Mouse (Mus musculus) lung, adult 18-20 months (tissue): ENCODE results near the gene 1700016D06Rik.

Source experiments
- DNase-seq, 2 experiments: peaks; one replicate each; pipeline ENCODE4 v3.0.0; 2022; ENCODE audit warnings: mixed read lengths in 2 of 2

Gene 1700016D06Rik

GRCm38 (mm10) chr8:11701033-11701362 is at the start of gene 1700016D06Rik:
TSS of gene 1700016D06Rik (minus strand) at chr8:11701063.
- no peak for DNase-seq

GRCm38 (mm10) chr8:11749472-11749871 is 48.6 kb upstream of the 1700016D06Rik start:
- DNase-seq, result no peak

DNA sequence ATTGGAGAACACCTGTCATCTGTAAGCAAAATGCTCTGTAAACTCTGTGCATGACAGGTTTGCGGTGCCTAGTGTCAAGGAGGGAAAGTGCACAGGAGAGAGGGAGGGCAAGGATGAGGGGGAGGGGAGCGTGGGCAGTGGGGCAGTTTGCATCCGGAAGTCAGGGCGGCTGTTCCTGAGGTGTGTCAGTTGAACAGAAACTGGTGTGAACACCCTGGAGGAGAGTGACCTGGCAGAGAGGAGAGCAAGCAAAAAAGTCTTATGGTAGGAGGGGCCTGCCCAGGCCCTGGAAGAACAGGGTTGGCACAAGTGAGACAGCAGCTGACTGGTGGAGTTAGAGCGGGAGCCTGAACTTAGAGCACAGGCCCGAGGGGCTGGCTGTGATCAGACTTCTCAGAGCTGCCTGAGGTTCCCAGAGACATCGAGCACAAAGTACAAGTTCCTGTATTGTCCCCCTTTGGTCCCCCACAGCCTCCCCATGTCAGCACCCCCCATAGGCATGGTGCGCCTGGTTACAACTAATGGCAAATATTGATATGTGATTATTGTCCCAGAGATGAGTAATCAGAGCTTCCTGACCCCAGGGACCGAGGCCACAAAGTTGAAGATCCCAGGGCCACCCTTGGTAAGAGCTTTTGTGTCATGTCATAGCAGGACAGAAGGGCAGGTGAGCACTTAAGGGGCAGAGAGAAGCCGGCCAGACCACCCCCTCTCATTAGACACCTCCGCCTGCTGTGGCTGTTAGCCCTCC is 46.2 kb upstream of the 1700016D06Rik start:
- peak in 1 of 2 experiments; percentile 20 for DNase-seq

- no peak for DNase-seq
Observed at GRCm38 (mm10) chr8:11743580-11743979, 42.7 kb upstream of the 1700016D06Rik start.

DNA sequence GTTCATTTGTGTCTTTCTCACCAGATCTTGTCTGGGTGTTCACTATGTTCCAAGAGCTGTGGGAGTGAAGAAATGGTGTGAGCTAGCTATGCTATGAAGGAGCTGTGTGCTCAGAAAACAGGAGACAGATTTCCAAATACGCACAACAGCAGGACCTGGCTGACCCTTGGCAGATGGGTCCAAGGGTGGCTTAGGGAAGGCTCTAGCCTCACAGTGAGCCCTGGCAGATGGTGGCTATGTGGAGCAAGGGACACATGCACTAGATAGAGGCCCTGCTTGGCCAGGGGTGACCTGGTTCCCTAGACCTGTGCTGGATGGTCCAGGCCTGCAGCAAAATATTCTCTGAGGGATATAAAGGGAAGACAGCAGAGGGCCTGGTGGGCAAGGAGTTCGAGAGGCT is 40.0 kb upstream of the 1700016D06Rik start:
- DNase-seq, result peak in 1 of 2 experiments; percentile 28

GRCm38 (mm10) chr8:11739082-11739481 is 38.2 kb upstream of the 1700016D06Rik start:
- DNase-seq, result no peak

- peak in 1 of 2 experiments; percentile 44 for DNase-seq
Observed at GRCm38 (mm10) chr8:11737096-11737495, 36.2 kb upstream of the 1700016D06Rik start.

DNA sequence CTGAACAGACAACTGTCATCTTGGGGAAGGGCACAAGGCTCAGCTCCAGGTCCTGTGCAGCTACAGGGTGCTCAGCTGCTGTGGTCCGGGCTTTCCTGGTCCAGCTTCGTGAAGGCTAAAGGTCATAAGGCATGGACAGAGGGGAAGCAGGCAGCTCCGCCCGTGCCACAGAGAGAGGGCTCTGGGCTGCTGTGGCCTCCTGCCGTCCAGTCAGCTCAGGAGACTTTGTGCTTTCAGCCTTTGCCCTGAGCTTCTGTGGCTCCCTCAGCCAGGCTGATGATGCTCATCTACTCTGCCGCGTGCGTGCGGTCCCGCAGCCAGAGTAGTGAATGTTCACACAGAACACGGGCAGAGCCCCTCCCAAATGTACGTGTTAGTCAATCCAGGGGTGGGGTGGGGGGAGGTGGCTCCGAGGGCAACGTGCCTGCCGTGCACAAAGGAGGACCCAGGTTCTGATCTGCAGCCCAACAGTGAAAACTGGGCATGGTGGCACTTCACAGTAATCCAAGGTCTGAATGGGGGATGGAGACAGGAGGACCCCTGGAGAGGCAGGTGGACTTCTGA is 34.9 kb upstream of the 1700016D06Rik start:
- no peak for DNase-seq

- DNase-seq, result peak in 1 of 2 experiments; percentile 24
Observed at GRCm38 (mm10) chr8:11730271-11730940, 29.5 kb upstream of the 1700016D06Rik start.

DNA sequence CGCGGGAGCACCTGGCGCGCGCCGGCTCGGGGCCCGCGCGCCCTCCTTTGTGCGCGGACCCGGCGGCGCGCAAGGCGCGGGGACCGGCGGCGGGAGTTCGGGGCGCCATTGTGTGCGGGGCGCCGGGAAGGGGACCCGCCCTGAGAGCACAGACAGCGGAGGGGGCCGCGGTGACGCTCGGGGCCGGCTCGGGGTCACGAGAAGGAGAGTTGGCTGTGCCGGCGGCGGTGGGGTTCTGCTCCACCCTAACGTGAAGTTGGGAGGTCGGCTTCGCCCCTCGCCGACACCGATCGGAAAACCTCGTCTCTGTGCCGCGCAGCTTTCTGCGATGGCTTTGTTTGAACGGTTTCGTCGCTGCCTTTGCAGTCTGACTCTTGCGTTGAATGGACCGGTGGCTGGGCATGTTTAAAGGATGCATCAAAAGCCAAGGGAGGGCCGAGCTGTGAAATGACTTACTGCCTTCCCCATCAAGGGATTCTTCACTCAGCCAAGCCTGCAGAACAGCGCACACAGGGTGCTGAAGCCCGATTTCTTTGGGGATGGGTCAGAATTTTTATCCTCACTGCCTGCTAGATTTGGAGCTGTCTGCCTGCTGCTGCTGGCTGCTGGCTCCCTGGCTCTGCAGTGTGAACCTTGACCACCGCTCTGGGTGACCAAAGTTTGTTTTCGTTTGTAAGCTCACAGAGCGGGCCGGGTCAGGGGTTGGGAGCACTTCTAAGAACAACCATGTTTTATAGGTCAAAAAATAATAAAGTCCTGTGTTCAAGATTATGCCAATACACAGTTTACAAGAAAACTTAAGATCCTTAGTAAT is 27.8 kb upstream of the 1700016D06Rik start:
- no peak for DNase-seq

DNA sequence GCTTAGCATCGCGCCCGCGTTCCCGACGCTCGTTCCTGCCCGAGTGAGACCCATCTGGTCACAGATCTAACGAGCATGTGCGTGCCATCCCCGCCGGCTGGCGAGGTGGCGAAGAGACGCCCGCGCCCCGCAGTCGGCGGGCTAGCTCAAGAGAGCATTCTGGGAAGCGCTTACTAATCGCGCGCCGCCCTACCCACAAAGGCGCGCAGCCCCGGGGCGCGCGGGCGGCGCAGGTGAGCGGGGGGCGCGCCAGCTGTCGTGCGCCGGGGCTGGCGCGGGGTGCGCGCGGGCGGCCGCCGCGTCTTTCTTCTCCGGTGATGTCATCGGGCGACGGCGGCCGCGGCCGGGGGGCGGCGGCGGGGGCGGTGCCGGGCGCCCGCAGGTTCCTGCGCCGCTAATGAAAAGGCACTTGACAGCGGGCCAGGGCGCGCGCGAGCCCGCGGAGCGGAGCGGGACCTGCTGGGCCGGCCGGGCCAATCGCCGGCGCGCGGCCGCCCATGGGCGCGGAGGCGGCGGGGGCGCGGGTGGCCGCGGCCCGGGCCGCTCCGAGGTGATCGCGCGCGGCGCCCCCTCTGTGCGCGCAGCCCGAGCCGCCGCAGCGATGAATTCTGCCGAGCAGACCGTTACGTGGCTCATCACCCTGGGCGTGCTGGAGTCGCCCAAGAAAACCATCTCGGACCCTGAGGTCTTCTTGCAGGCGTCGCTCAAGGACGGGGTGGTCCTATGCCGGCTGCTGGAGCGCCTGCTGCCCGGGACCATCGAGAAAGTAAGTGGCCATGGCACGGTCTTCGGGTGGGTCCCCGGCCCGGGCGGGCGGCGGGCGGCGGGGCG is 27.0 kb upstream of the 1700016D06Rik start, which contains the start of gene Arhgef7:
Arhgef7 (plus strand) TSS at position 71 of the 831 bp plus-strand sequence.
- peak in 1 of 2 experiments; percentile 28 for DNase-seq

- DNase-seq, result no peak
Observed at GRCm38 (mm10) chr8:11727273-11727650, 26.4 kb upstream of the 1700016D06Rik start.

DNA sequence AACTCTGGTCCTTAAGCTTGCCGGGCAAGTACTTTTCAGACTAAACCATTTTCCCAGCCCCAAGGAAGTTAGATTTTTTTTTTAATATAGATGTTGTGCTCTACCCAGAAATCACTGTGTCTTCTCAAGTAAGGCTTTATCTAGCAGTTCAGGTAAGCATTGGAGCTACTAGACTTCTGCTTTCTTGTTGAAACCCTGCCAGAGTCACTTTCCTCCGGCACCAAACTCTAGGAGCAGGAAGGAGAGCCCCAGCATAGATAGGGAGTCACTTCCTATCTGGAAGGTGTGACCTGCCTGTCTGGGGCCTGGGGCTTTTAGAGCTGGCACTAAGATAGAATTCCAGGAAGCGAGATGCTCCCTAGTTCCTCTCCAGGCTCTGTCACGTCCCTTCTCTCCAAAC is 16.3 kb upstream of the 1700016D06Rik start:
- no peak for DNase-seq

DNA sequence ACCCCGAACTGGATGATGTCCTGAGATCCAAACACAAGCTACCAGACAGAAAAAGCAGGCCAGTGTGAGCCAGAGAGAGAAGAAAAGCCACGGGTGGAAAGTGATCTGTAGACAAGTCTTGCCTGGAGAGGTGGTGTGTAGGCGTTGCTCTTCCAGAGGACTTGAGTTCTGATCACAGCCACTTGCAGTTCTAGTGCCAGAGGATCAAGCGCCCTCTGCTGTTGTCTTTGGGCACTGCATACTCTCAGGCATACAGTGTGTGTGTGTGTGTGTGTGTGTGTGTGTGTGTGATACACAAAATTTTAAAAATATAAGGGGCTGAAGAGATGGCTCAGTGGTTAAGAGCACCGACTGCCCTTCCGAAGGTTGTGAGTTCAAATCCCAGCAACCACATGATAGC is 11.4 kb upstream of the 1700016D06Rik start:
- no peak for DNase-seq

GRCm38 (mm10) chr8:11710415-11710814 is 9.6 kb upstream of the 1700016D06Rik start:
- no peak for DNase-seq

DNA sequence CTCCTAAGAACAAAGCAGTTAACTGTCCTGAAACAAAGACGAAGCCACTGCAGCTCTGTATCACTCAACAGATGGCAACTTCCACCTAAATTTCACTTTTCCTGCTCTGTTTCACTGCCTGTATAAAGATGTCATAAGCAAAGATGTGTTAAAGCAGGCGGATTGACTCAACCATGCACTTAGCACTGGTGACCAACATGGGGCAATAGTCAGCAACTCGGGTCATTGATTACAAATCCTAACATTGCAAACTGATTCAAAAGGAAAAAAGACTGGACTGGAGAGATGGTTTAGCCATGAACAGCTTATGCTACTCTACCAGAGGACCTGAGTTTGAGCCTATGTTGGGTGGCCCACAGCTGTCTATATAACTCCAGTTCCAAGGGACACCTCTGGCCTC is 8.7 kb upstream of the 1700016D06Rik start:
- DNase-seq, result no peak

GRCm38 (mm10) chr8:11708815-11709214 is 8.0 kb upstream of the 1700016D06Rik start:
- no peak for DNase-seq

GRCm38 (mm10) chr8:11707701-11708100 is 6.8 kb upstream of the 1700016D06Rik start:
- DNase-seq, result no peak

GRCm38 (mm10) chr8:11705818-11706217 is 5.0 kb upstream of the 1700016D06Rik start:
- peak; percentile 15 to 24 for DNase-seq

DNA sequence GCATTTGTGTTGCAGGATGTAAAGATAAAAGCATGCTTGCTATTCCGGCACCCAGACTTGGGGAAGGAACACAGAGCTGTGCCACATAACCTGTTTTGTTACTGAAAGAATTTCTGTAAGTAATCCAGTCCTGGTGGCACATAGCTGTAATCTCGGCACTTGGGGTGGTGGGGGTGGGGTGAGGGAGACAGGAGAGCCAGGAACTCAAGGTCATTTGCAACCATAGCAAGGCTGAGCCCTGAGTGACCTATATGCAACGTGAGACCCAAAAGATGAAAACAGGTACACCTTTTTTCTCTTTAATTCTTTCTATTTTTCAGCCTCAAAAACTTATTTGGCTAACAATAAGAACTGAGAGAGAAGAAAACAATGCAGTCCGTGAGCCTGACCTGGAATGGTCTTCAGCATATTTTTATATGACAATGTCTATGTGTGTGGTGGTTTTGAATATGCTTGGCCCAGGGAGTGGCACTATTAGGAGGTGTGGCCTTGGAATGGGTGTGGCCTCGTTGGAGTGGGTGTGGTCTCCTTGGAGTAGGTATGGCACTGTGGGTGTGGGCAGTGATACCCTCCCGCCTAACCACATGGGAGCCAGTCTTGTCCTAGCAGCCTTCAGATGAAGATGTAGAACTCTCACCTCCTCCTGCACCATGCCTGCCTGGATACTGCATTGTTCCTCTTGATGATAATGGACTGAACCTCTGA is 4.0 kb upstream of the 1700016D06Rik start:
- no peak for DNase-seq

- no peak for DNase-seq
Observed at GRCm38 (mm10) chr8:11703789-11704188, 2.9 kb upstream of the 1700016D06Rik start.
